Mouse (Mus musculus) adrenal gland, postnatal 36 days (tissue): Measurements from ENCODE around the gene Pfkfb3. TPM values are rescaled to one million over a fixed set of nuclear protein-coding genes. Genes with fewer than 3 reads are reported as not detected.

Experiments used
- DNase-seq, 2 experiments: peaks; one replicate each; pipeline ENCODE4 v3.0.0; 2021; ENCODE audit warnings: mixed read lengths in 1 of 2
- long read RNA-seq, 2 experiments: library from polyadenylated mRNA; stranded (forward); transcript quantifications; one replicate each; pipeline ENCODE4 v2.0.0; 2021; ENCODE audit warnings: borderline sequencing depth in 2 of 2
- total RNA-seq, 2 experiments: library from RNA; stranded (reverse); gene quantifications; 2 replicates each; pipeline ENCODE4 v1.2.3; 2021

Gene Pfkfb3
- 100 to 1,000 TPM in 1 of 2 experiments, 10 to 100 TPM in 1; 94.5 to 108 TPM for total RNA-seq
- long read RNA-seq, experiment 1, full-length matches to known transcripts, result 2 of 19 reads
- long read RNA-seq, experiment 1, partial matches to known transcripts, result 1 of 19 reads
- long read RNA-seq, experiment 1, other reads (novel, unspliced or antisense), result 16 of 19 reads
- long read RNA-seq, experiment 2, full-length matches to known transcripts, result 4 of 14 reads
- long read RNA-seq, experiment 2, partial matches to known transcripts, result 0 of 14 reads
- long read RNA-seq, experiment 2, other reads (novel, unspliced or antisense), result 10 of 14 reads

GRCm38 (mm10) chr2:11553471-11554400, at the start of gene Pfkfb3:
TSS of gene Pfkfb3 (minus strand) at chr2:11554077.
- DNase-seq, result peak; percentile 88 to 90

GRCm38 (mm10) chr2:11602506-11603489, 48.9 kb upstream of the Pfkfb3 start:
- DNase-seq, result peak; percentile 96 to 97

- DNase-seq, result no peak
Measured at GRCm38 (mm10) chr2:11601795-11602194, 47.9 kb upstream of the Pfkfb3 start.

- DNase-seq, result no peak
Measured at GRCm38 (mm10) chr2:11597906-11598305, 44.0 kb upstream of the Pfkfb3 start.

GRCm38 (mm10) chr2:11596690-11597089, 42.8 kb upstream of the Pfkfb3 start:
- peak; percentile 15 to 27 for DNase-seq

GRCm38 (mm10) chr2:11587996-11588395, 34.1 kb upstream of the Pfkfb3 start:
- no peak for DNase-seq

GRCm38 (mm10) chr2:11579399-11579798, 25.5 kb upstream of the Pfkfb3 start:
- peak; percentile 16 to 32 for DNase-seq

GRCm38 (mm10) chr2:11578187-11578586, 24.3 kb upstream of the Pfkfb3 start:
- DNase-seq, result no peak

- no peak for DNase-seq
Measured at GRCm38 (mm10) chr2:11573684-11574083, 19.8 kb upstream of the Pfkfb3 start.

GRCm38 (mm10) chr2:11571004-11571535, 17.2 kb upstream of the Pfkfb3 start:
- DNase-seq, result peak; percentile 63 to 68

- DNase-seq, result peak; percentile 58 to 66
Measured at GRCm38 (mm10) chr2:11568471-11568870, 14.6 kb upstream of the Pfkfb3 start.

- peak; percentile 50 to 67 for DNase-seq
Measured at GRCm38 (mm10) chr2:11567781-11568362, 14.0 kb upstream of the Pfkfb3 start.

GRCm38 (mm10) chr2:11566898-11567297, 13.0 kb upstream of the Pfkfb3 start:
- DNase-seq, result no peak

GRCm38 (mm10) chr2:11566241-11566640, 12.4 kb upstream of the Pfkfb3 start:
- DNase-seq, result no peak

GRCm38 (mm10) chr2:11564768-11565167, 10.9 kb upstream of the Pfkfb3 start:
- DNase-seq, result no peak

GRCm38 (mm10) chr2:11563256-11563655, 9.4 kb upstream of the Pfkfb3 start:
- DNase-seq, result peak in 1 of 2 experiments; percentile 69

- DNase-seq, result no peak
Measured at GRCm38 (mm10) chr2:11558654-11559053, 4.8 kb upstream of the Pfkfb3 start.

GRCm38 (mm10) chr2:11557244-11557643, 3.4 kb upstream of the Pfkfb3 start:
- no peak for DNase-seq

- no peak for DNase-seq
Measured at GRCm38 (mm10) chr2:11555316-11555715, 1.4 kb upstream of the Pfkfb3 start.

GRCm38 (mm10) chr2:11552966-11553451, 868 bp downstream of the Pfkfb3 start:
- DNase-seq, result peak; percentile 75 to 77

GRCm38 (mm10) chr2:11552297-11552821, 1.5 kb downstream of the Pfkfb3 start:
- DNase-seq, result no peak
